Mouse (Mus musculus): Measurements from ENCODE around the gene Slc6a16.

DNA sequence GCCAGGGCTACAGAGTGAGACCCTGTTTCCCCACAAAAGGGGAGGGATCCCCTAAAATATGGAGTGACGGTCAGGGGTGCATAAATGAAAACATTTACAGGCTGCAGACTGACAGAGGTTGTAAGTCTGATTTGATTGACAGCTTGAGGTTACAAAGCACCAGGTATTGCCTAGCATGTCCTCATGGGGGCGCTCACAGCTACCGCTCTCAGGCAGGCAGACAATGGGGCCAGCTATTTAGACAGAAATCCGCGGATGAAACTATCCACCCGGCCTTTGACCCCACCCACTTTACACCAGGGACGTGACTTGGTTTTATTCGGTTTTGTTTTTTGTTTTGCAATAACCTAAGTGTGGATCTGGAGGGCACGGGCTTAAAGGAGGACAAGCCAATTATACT, 68.6 kb downstream of the Slc6a16 start:
- TF ChIP-seq POLR2A (IDR thresholded peaks at IDR 0.05; ENCODE audit: insufficient read length, low read depth) (no peak), MAX (IDR thresholded peaks at IDR 0.05; ENCODE audit: low read depth) (no peak), USF1 (IDR thresholded peaks at IDR 0.05; ENCODE audit: low read depth) (no peak)
